Mouse (Mus musculus) brain, embryonic 18.5 days (tissue): Measurements from ENCODE around the gene Immp1l.
A peak's percentile ranks its signal among the peaks of the same experiment; 100 is the strongest.

Source experiments
- DNase-seq: peaks from one replicate; pipeline ENCODE4 v3.0.0-alpha.2; 2012; ENCODE audit warnings: low read depth, low spot score

Immp1l gene

GRCm38 (mm10) chr2:105903896-105904756, at the start of gene Immp1l, which contains the start of gene Elp4:
Gene Immp1l, plus strand, starts transcription at chr2:105904638.
Gene Elp4, minus strand, starts transcription at chr2:105904564.
- peak; percentile 95 for DNase-seq

- DNase-seq, result peak; percentile 16
These were observed 49.7 kb upstream of the Immp1l start for GRCm38 (mm10) chr2:105854740-105855139.

- no peak for DNase-seq
These were observed 31.0 kb upstream of the Immp1l start for GRCm38 (mm10) chr2:105873403-105873802.

GRCm38 (mm10) chr2:105890816-105891215, 13.6 kb upstream of the Immp1l start:
- no peak for DNase-seq

GRCm38 (mm10) chr2:105904757-105905146, 314 bp downstream of the Immp1l start:
- DNase-seq, result no peak

- no peak for DNase-seq
These were observed 3.9 kb downstream of the Immp1l start for GRCm38 (mm10) chr2:105908351-105908750.

- no peak for DNase-seq
These were observed 6.2 kb downstream of the Immp1l start for GRCm38 (mm10) chr2:105910611-105911010.

GRCm38 (mm10) chr2:105913655-105914366, 9.4 kb downstream of the Immp1l start:
- DNase-seq, result no peak

- no peak for DNase-seq
These were observed 12.2 kb downstream of the Immp1l start for GRCm38 (mm10) chr2:105916671-105917070.

GRCm38 (mm10) chr2:105917623-105918346, 13.3 kb downstream of the Immp1l start:
- no peak for DNase-seq

- no peak for DNase-seq
These were observed 45.7 kb downstream of the Immp1l start for GRCm38 (mm10) chr2:105950131-105950530.

- DNase-seq, result no peak
These were observed 47.0 kb downstream of the Immp1l start for GRCm38 (mm10) chr2:105951350-105951940.

GRCm38 (mm10) chr2:105953862-105954261, 49.4 kb downstream of the Immp1l start:
- no peak for DNase-seq

GRCm38 (mm10) chr2:105963447-105963846, 59.0 kb downstream of the Immp1l start:
- DNase-seq, result no peak

GRCm38 (mm10) chr2:105973941-105974340, 69.5 kb downstream of the Immp1l start:
- no peak for DNase-seq

- no peak for DNase-seq
These were observed 73.6 kb downstream of the Immp1l start for GRCm38 (mm10) chr2:105978065-105978464.

- no peak for DNase-seq
These were observed 80.8 kb downstream of the Immp1l start for GRCm38 (mm10) chr2:105985206-105985605.

GRCm38 (mm10) chr2:105987131-105987530, 82.7 kb downstream of the Immp1l start:
- no peak for DNase-seq

GRCm38 (mm10) chr2:105987999-105988398, 83.6 kb downstream of the Immp1l start:
- DNase-seq, result no peak

GRCm38 (mm10) chr2:106002835-106003739, 98.6 kb downstream of the Immp1l start, which contains the start of gene Dnajc24:
Gene Dnajc24, minus strand, starts transcription at chr2:106003549.
- DNase-seq, result peak; percentile 80
